Mouse (Mus musculus): ENCODE measurements around the gene Pitpnb. TPM values are rescaled to one million over a fixed set of nuclear protein-coding genes. Genes with fewer than 3 reads are reported as not detected.

Pitpnb gene
- polyA plus RNA-seq, 1 experiment from 2014 or later, result 131 TPM

GRCm38 (mm10) chr5:111410665-111411064 lies 80.1 kb downstream of the Pitpnb start:
- Histone ChIP-seq H3K4me3 (ENCODE audit: low read depth, low read length) (no peak overlapping the region), H3K9me3 (ENCODE audit: control insufficient read depth, low read length) (no peaks in the 10 kb centered on the region), H3K4me2 (ENCODE audit: low read depth) (no peak overlapping the region), H3K4me1 (ENCODE audit: control insufficient read depth, insufficient read depth, low read length) (peaks cover 25% of the 10 kb centered on the region), H3K27ac (ENCODE audit: low read depth, low read length) (no peak overlapping the region), H3K27me3 (ENCODE audit: control insufficient read depth, insufficient read depth, low read length) (0 out of 2 replicates have a peak, but pooled peaks cover 2% of the 10 kb centered on the region), H3K9ac (ENCODE audit: low read length) (no peak overlapping the region), H3K36me3 (ENCODE audit: control insufficient read depth, insufficient read depth, low read length) (no peaks in the 10 kb centered on the region)
- ATAC-seq (ENCODE audit: insufficient read depth, low FRiP score, low TSS enrichment) (no peak), DNase-seq (ENCODE audit: low spot score) (no peak)
- 83% methylated on average over 3 of the region's 3 CpGs for WGBS

GRCm38 (mm10) chr5:111414192-111414591 lies 83.6 kb downstream of the Pitpnb start:
- Histone ChIP-seq H3K9me3 (ENCODE audit: control insufficient read depth, low read length) (no peaks in the 10 kb centered on the region), H3K4me2 (ENCODE audit: low read depth) (no peak overlapping the region; the same call in 1 of the 2 replicates), H3K36me3 (ENCODE audit: control insufficient read depth, insufficient read depth, low read length) (no peaks in the 10 kb centered on the region), H3K4me1 (ENCODE audit: control insufficient read depth, insufficient read depth, low read length) (peaks cover 29% of the 10 kb centered on the region), H3K27me3 (ENCODE audit: control insufficient read depth, insufficient read depth, low read length) (0 out of 2 replicates have a peak, but pooled peaks cover 2% of the 10 kb centered on the region), H3K9ac (ENCODE audit: low read length) (no peak overlapping the region), H3K27ac (ENCODE audit: low read depth, low read length) (no peak overlapping the region), H3K4me3 (ENCODE audit: low read depth, low read length) (no peak overlapping the region)
- WGBS, result 0% methylated on average over 5 of the region's 5 CpGs
- ATAC-seq (ENCODE audit: insufficient read depth, low FRiP score, low TSS enrichment) (no peak), DNase-seq (ENCODE audit: low spot score) (peak; percentile 83)

- no peak for ATAC-seq (ENCODE audit: insufficient read depth, low FRiP score, low TSS enrichment)
- Histone ChIP-seq H3K36me3 (ENCODE audit: control insufficient read depth, insufficient read depth, low read length) (no peaks in the 10 kb centered on the region), H3K4me1 (ENCODE audit: control insufficient read depth, insufficient read depth, low read length) (peaks cover 36% of the 10 kb centered on the region), H3K9me3 (ENCODE audit: control insufficient read depth, low read length) (no peaks in the 10 kb centered on the region), H3K9ac (ENCODE audit: low read length) (no peak overlapping the region), H3K27ac (ENCODE audit: low read depth, low read length) (no peak overlapping the region), H3K4me2 (ENCODE audit: low read depth) (peak overlapping the region; percentile 97; the same call in 1 of the 2 replicates), H3K27me3 (ENCODE audit: control insufficient read depth, insufficient read depth, low read length) (0 out of 2 replicates have a peak, but pooled peaks cover 3% of the 10 kb centered on the region), H3K4me3 (ENCODE audit: low read depth, low read length) (0 out of 2 replicates have a peak overlapping the region, but pooled peaks have one; percentile 8)
- 25% methylated on average over 4 of the region's 4 CpGs for WGBS
- no peak for DNase-seq (ENCODE audit: low spot score)
Observed at GRCm38 (mm10) chr5:111414770-111415249, 84.2 kb downstream of the Pitpnb start.

- peaks cover under 1% of the 10 kb centered on the region for H3K36me3 ChIP-seq (ENCODE audit: control insufficient read depth, insufficient read depth, low read length)
- WGBS, result under 1% methylated on average over 14 of the region's 14 CpGs
- DNase-seq (ENCODE audit: low spot score), result peak; percentile 38
Observed at GRCm38 (mm10) chr5:111415575-111415974, 85.0 kb downstream of the Pitpnb start.

GRCm38 (mm10) chr5:111416048-111416447 lies 85.5 kb downstream of the Pitpnb start:
- Histone ChIP-seq H3K27me3 (ENCODE audit: control insufficient read depth, insufficient read depth, low read length) (0 out of 2 replicates have a peak, but pooled peaks cover 5% of the 10 kb centered on the region), H3K4me3 (ENCODE audit: low read depth, low read length) (peak overlapping the region; percentile 95), H3K27ac (ENCODE audit: low read depth, low read length) (peak overlapping the region; percentile 96), H3K9ac (ENCODE audit: low read length) (peak overlapping the region; percentile 96), H3K4me2 (ENCODE audit: low read depth) (peak overlapping the region; percentile 97), H3K9me3 (ENCODE audit: control insufficient read depth, low read length) (no peaks in the 10 kb centered on the region), H3K36me3 (ENCODE audit: control insufficient read depth, insufficient read depth, low read length) (peaks cover 4% of the 10 kb centered on the region), H3K4me1 (ENCODE audit: control insufficient read depth, insufficient read depth, low read length) (peaks cover 48% of the 10 kb centered on the region)
- no peak for ATAC-seq (ENCODE audit: insufficient read depth, low FRiP score, low TSS enrichment)
- DNase-seq (ENCODE audit: low spot score), result peak; percentile 58
- WGBS, result under 1% methylated on average over 13 of the region's 13 CpGs

More at GRCm38 (mm10) chr5:111415575-111415974, 85.0 kb downstream of the Pitpnb start:
- Histone ChIP-seq H3K4me1 (ENCODE audit: control insufficient read depth, insufficient read depth, low read length) (peaks cover 43% of the 10 kb centered on the region), H3K27ac (ENCODE audit: low read depth, low read length) (0 out of 2 replicates have a peak overlapping the region, but pooled peaks have one; percentile 14), H3K9ac (ENCODE audit: low read length) (peak overlapping the region; percentile 96), H3K9me3 (ENCODE audit: control insufficient read depth, low read length) (no peaks in the 10 kb centered on the region), H3K4me3 (ENCODE audit: low read depth, low read length) (peak overlapping the region; percentile 95), H3K27me3 (ENCODE audit: control insufficient read depth, insufficient read depth, low read length) (0 out of 2 replicates have a peak, but pooled peaks cover 5% of the 10 kb centered on the region), H3K4me2 (ENCODE audit: low read depth) (peak overlapping the region; percentile 97)
- ATAC-seq (ENCODE audit: insufficient read depth, low FRiP score, low TSS enrichment), result no peak

GRCm38 (mm10) chr5:111416591-111417374 lies 86.2 kb downstream of the Pitpnb start, which contains the start of gene Mn1:
Gene Mn1, plus strand, starts transcription at chr5:111417362.
- Histone ChIP-seq H3K9ac (ENCODE audit: low read length) (peak within 1 kb of the TSS; percentile 96), H3K4me1 (ENCODE audit: control insufficient read depth, insufficient read depth, low read length) (peaks cover 55% of the 10 kb centered on the region), H3K9me3 (ENCODE audit: control insufficient read depth, low read length) (no peaks in the 10 kb centered on the region), H3K36me3 (ENCODE audit: control insufficient read depth, insufficient read depth, low read length) (peaks cover 6% of the 10 kb centered on the region), H3K27me3 (ENCODE audit: control insufficient read depth, insufficient read depth, low read length) (0 out of 2 replicates have a peak, but pooled peaks cover 5% of the 10 kb centered on the region), H3K27ac (ENCODE audit: low read depth, low read length) (peak within 1 kb of the TSS; percentile 96), H3K4me3 (ENCODE audit: low read depth, low read length) (peak within 1 kb of the TSS; percentile 95), H3K4me2 (ENCODE audit: low read depth) (peak within 1 kb of the TSS; percentile 97)
- DNase-seq (ENCODE audit: low spot score) (peak; percentile 97), ATAC-seq (ENCODE audit: insufficient read depth, low FRiP score, low TSS enrichment) (peak; percentile 92)
- WGBS, result 1% methylated on average over 77 of the region's 88 CpGs

- WGBS, result 1% methylated on average over 76 of the region's 105 CpGs
- Histone ChIP-seq H3K27ac (ENCODE audit: low read depth, low read length) (peak overlapping the region; percentile 96), H3K9ac (ENCODE audit: low read length) (peak overlapping the region; percentile 96), H3K27me3 (ENCODE audit: control insufficient read depth, insufficient read depth, low read length) (0 out of 2 replicates have a peak, but pooled peaks cover 5% of the 10 kb centered on the region), H3K4me3 (ENCODE audit: low read depth, low read length) (peak overlapping the region; percentile 95), H3K9me3 (ENCODE audit: control insufficient read depth, low read length) (no peaks in the 10 kb centered on the region), H3K4me2 (ENCODE audit: low read depth) (peak overlapping the region; percentile 97), H3K36me3 (ENCODE audit: control insufficient read depth, insufficient read depth, low read length) (peaks cover 8% of the 10 kb centered on the region), H3K4me1 (ENCODE audit: control insufficient read depth, insufficient read depth, low read length) (peaks cover 63% of the 10 kb centered on the region)
- peak; percentile 53 for DNase-seq (ENCODE audit: low spot score)
- ATAC-seq (ENCODE audit: insufficient read depth, low FRiP score, low TSS enrichment), result no peak
Observed at GRCm38 (mm10) chr5:111417378-111418131, 87.0 kb downstream of the Pitpnb start.
